Mouse (Mus musculus) heart, embryonic 10.5 days (tissue): ENCODE data around the gene Dag1. TPM values are rescaled to one million over a fixed set of nuclear protein-coding genes. Genes with fewer than 3 reads are reported as not detected.
A peak's percentile ranks its signal among the peaks of the same experiment; 100 is the strongest.

Source experiments
- DNase-seq: peaks from one replicate; pipeline ENCODE4 v3.0.0-alpha.2; 2017; ENCODE audit warnings: low spot score
- H3K27ac ChIP-seq: fragments of 300-500 bp; sonication (generic); 2 replicates; pipeline ENCODE4 v1.5.1; 2016; ENCODE audit warnings: mild to moderate bottlenecking
- H3K27me3 ChIP-seq: fragments of 300-500 bp; sonication (generic); 2 replicates; pipeline ENCODE4 v1.6.1; 2016; ENCODE audit warnings: mild to moderate bottlenecking; ENCODE audit not compliant: poor library complexity, insufficient read depth, severe bottlenecking
- H3K36me3 ChIP-seq: fragments of 300-500 bp; sonication (generic); 2 replicates; pipeline ENCODE4 v1.6.1; 2016; ENCODE audit warnings: mild to moderate bottlenecking, moderate library complexity
- H3K4me1 ChIP-seq: fragments of 300-500 bp; sonication (generic); 2 replicates; pipeline ENCODE4 v1.6.1; 2016; ENCODE audit warnings: mild to moderate bottlenecking
- H3K4me3 ChIP-seq: fragments of 300-500 bp; sonication (generic); 2 replicates; pipeline ENCODE4 v1.5.1; 2016; ENCODE audit warnings: mild to moderate bottlenecking, moderate library complexity
- H3K9me3 ChIP-seq: fragments of 300-500 bp; sonication (generic); 2 replicates; pipeline ENCODE4 v1.6.1; 2016; ENCODE audit warnings: mild to moderate bottlenecking, moderate library complexity
- WGBS: fragments of 180-500 bp; shearing (Covaris S2); methylation state at CpG from one replicate; pipeline ENCODE4 v1.1.7; 2016; 5-methylcytosine and 5-hydroxymethylcytosine counted together
- polyA plus RNA-seq: library from polyadenylated mRNA; unstranded; fragments of >200 nt; fragmentation: Nextera tagmentation; extraction: Ambion mirVana; gene quantifications from 2 replicates; pipeline ENCODE4 v1.2.1, GENCODE M21; 2016

Dag1 gene
- polyA plus RNA-seq, 1 experiment from 2014 or later: 128 TPM

GRCm38 (mm10) chr9:108266261-108266935 is 2.6 kb upstream of the Dag1 start:
- Histone ChIP-seq H3K4me3 (no peak overlapping the region), H3K27me3 (no peaks in the 10 kb centered on the region), H3K27ac (peak overlapping the region; percentile 74; the same call in 1 of the 2 replicates), H3K36me3 (no peaks in the 10 kb centered on the region), H3K4me1 (peaks cover 53% of the 10 kb centered on the region), H3K9me3 (no peaks in the 10 kb centered on the region)
- WGBS: 51% methylated on average over 10 of the region's 10 CpGs
- no peak for DNase-seq

DNA sequence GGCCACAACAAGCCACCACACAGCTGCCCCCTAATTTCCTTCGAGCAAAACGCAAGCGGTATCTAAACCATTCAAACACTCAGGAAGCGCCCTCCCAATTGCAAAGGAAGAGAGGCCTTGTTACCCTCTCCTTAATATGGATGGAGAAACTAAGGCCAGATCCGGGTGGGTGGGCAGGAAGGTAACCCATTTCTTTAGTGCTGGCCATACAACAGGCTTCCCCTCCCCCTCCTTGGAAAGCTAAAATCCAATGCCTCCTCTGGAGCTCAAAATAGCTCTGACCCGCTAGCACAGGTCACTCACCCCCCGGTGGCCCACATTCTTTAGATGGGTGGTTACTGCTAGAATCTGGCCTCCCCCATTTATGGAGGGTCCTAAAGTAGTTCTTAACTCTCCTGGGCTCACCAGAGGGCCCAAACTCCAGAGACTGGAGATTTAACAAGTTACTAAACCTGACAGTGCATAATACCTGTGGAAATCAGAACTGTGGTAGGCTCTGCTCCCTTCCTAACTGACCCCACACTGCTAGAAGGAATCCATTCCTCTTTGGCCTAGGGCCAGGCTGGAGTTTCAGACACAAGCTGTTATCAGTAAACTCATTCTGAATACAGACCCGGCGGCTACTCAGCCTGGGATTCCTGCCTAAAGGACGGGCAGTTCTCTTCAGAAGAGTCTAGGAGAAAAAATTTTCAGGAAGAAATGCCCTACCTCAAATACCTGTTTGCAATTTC is 598 bp upstream of the Dag1 start:
- Histone ChIP-seq H3K4me3 (peak overlapping the region; percentile 99), H3K36me3 (no peaks in the 10 kb centered on the region; the same call in 1 of the 2 replicates), H3K9me3 (no peaks in the 10 kb centered on the region), H3K4me1 (peaks cover 67% of the 10 kb centered on the region), H3K27ac (peak overlapping the region; percentile 98), H3K27me3 (no peaks in the 10 kb centered on the region)
- 3% methylated on average over 10 of the region's 10 CpGs for WGBS
- DNase-seq: peak; percentile 88

DNA sequence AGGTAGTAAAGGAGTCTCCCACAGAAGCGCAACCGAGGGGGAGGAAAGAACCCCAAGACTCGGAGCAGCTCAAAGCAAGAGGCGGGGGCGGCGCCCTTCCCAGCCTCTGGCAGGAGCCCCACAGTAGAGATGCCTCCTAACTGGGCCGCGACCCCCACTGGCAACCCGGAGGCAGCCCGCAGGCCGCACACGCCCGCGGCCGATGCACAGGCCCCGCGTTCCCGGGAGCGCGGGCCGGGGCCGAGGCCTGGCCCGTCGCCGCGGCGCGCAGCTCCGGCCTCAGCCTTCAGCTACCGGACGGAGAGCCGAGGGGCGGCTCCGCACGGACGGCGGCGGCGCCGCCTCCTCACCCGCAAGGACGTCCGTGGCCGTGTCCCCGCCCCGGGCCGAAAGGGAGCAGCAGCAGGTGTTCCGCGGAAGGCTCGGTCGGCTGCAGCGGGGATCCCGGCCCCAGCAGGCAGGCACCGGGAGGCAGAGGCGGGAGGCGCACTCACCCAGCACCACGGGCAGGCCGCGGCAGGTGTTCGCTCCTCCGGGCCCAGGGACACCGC is 552 bp downstream of the Dag1 start:
- Histone ChIP-seq H3K4me1 (peaks cover 68% of the 10 kb centered on the region), H3K4me3 (peak overlapping the region; percentile 99), H3K36me3 (no peaks in the 10 kb centered on the region; the same call in 1 of the 2 replicates), H3K27me3 (no peaks in the 10 kb centered on the region), H3K9me3 (no peaks in the 10 kb centered on the region), H3K27ac (peak overlapping the region; percentile 98)
- DNase-seq: peak; percentile 88
- WGBS: under 1% methylated on average over 57 of the region's 62 CpGs

- WGBS: 39% methylated on average over 11 of the region's 11 CpGs
- Histone ChIP-seq H3K4me1 (peaks cover 64% of the 10 kb centered on the region), H3K4me3 (peak overlapping the region; percentile 99), H3K27me3 (no peaks in the 10 kb centered on the region), H3K27ac (peak overlapping the region; percentile 98), H3K9me3 (no peaks in the 10 kb centered on the region), H3K36me3 (peaks cover 5% of the 10 kb centered on the region)
- DNase-seq: no peak
Observed at GRCm38 (mm10) chr9:108262494-108263049, 1.2 kb downstream of the Dag1 start.

DNA sequence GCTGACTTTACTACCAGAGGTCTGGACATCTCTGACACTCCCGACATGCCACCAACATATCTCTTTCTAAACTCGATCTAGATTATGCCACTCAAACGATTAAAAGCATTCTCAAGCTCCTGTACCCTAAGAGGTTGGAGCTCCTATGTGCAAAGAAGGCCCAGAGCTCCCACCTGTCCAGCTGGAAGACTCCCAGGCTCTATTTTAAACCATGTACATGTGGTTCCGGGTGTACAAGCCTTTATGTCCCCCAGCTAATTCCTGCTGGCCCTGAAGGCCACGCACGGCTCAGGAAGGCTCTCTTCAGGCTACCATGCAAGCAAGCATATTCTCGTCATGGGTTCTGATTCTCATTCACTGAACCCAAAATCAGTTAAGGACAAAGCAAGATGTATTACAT is 1.9 kb downstream of the Dag1 start:
- Histone ChIP-seq H3K36me3 (peaks cover 5% of the 10 kb centered on the region), H3K9me3 (no peaks in the 10 kb centered on the region), H3K4me1 (peaks cover 66% of the 10 kb centered on the region), H3K27me3 (no peaks in the 10 kb centered on the region), H3K4me3 (peak overlapping the region; percentile 99), H3K27ac (peak overlapping the region; percentile 62; the same call in 1 of the 2 replicates)
- DNase-seq: no peak
- 46% methylated on average over 7 of the region's 7 CpGs for WGBS

GRCm38 (mm10) chr9:108260526-108260925 is 3.2 kb downstream of the Dag1 start:
- WGBS: 48% methylated on average over 4 of the region's 4 CpGs
- H3K27ac ChIP-seq: no peak overlapping the region
- H3K27me3 ChIP-seq: no peaks in the 10 kb centered on the region
- peaks cover 9% of the 10 kb centered on the region for H3K36me3 ChIP-seq
- no peak overlapping the region for H3K4me3 ChIP-seq
- H3K9me3 ChIP-seq: no peaks in the 10 kb centered on the region
- H3K4me1 ChIP-seq: peaks cover 61% of the 10 kb centered on the region
- DNase-seq: no peak

GRCm38 (mm10) chr9:108252766-108253165 is 11.0 kb downstream of the Dag1 start:
- 75% methylated on average over 7 of the region's 7 CpGs for WGBS
- Histone ChIP-seq H3K4me1 (peaks cover 17% of the 10 kb centered on the region; the same call in 1 of the 2 replicates), H3K4me3 (no peak overlapping the region), H3K27ac (no peak overlapping the region), H3K9me3 (no peaks in the 10 kb centered on the region), H3K36me3 (peaks cover 46% of the 10 kb centered on the region), H3K27me3 (no peaks in the 10 kb centered on the region)
- DNase-seq: no peak

DNA sequence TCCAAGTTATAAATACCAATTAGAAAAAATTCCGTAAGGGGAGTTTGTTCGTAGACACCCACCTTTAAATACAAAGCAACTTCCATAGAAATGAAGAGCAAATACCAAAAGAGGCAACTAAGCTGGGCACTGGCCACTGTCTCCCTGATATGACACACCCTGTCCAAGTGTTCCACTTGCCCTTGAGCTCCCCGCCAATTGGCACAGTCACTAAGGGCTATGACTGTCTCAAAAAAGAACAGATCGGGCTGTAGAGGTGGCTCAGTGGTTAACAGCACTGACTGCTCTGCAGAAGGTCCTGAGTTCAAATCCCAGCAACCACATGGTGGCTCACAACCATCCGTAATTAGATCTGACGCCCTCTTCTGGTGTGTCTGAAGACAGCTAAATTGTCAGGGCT is 11.9 kb downstream of the Dag1 start:
- no peak overlapping the region for H3K27ac ChIP-seq
- peaks cover 52% of the 10 kb centered on the region for H3K36me3 ChIP-seq
- no peak for DNase-seq
- WGBS: 87% methylated on average over 6 of the region's 6 CpGs
- H3K27me3 ChIP-seq: no peaks in the 10 kb centered on the region
- H3K9me3 ChIP-seq: no peaks in the 10 kb centered on the region
- H3K4me3 ChIP-seq: no peak overlapping the region
- H3K4me1 ChIP-seq: peaks cover 12% of the 10 kb centered on the region; the same call in 1 of the 2 replicates

DNA sequence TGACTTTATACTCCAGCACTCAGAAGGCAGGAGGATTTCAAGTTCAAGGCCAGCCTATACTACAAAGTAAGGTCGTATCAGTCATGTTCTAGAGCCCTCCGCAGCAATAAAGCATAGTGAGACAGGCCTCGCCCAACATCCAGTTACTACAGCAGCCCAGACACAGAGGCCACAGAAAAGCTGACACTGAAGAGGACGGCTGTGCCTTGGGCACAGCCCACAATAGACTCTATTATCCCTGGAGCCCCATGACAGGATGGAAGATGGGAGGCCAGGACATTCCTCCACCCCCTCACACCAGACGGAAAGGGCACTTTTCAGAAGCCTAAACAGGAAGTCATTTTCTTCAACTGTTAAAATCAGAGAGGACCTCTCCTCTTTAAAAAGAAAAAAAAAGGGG is 14.8 kb downstream of the Dag1 start:
- DNase-seq: no peak
- no peaks in the 10 kb centered on the region for H3K9me3 ChIP-seq
- 58% methylated on average over 5 of the region's 5 CpGs for WGBS
- peaks cover 8% of the 10 kb centered on the region; the same call in 1 of the 2 replicates for H3K4me1 ChIP-seq
- H3K27me3 ChIP-seq: no peaks in the 10 kb centered on the region
- H3K4me3 ChIP-seq: no peak overlapping the region
- peaks cover 69% of the 10 kb centered on the region for H3K36me3 ChIP-seq
- H3K27ac ChIP-seq: no peak overlapping the region

DNA sequence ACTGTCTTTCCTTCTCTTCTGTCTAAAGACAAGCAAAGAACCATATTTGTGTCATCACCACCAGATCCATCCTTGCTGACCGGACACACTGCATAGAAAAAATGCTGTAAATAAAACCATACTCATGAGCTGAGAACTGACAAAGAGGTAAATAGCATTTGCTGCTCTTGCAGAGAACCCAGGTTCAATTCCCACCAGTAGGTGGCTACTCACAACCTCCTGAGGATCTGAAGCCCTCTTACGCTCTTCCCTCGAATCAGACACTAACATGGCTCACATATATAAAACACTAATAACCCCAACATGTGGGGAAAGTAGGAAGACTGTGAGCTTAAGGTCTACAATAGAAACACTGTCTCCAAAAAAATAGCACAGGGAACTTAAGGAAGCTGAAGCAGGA is 18.8 kb downstream of the Dag1 start:
- DNase-seq: no peak
- Histone ChIP-seq H3K9me3 (no peaks in the 10 kb centered on the region), H3K27ac (no peak overlapping the region), H3K36me3 (peaks cover 56% of the 10 kb centered on the region), H3K27me3 (no peaks in the 10 kb centered on the region), H3K4me1 (peaks cover 12% of the 10 kb centered on the region; the same call in 1 of the 2 replicates), H3K4me3 (no peak overlapping the region)
- WGBS: 72% methylated on average over 3 of the region's 3 CpGs

GRCm38 (mm10) chr9:108244540-108244939 is 19.2 kb downstream of the Dag1 start:
- 95% methylated on average over 3 of the region's 3 CpGs for WGBS
- no peak overlapping the region for H3K4me3 ChIP-seq
- no peaks in the 10 kb centered on the region for H3K9me3 ChIP-seq
- peaks cover 16% of the 10 kb centered on the region; the same call in 1 of the 2 replicates for H3K4me1 ChIP-seq
- no peak for DNase-seq
- H3K27ac ChIP-seq: no peak overlapping the region
- H3K27me3 ChIP-seq: no peaks in the 10 kb centered on the region
- H3K36me3 ChIP-seq: peaks cover 55% of the 10 kb centered on the region

GRCm38 (mm10) chr9:108239951-108240350 is 23.8 kb downstream of the Dag1 start:
- WGBS: 58% methylated on average over 5 of the region's 5 CpGs
- DNase-seq: no peak
- 0 out of 2 replicates have a peak overlapping the region, but pooled peaks have one; percentile 25 for H3K27ac ChIP-seq
- H3K36me3 ChIP-seq: peaks cover 26% of the 10 kb centered on the region; the same call in 1 of the 2 replicates
- no peak overlapping the region for H3K4me3 ChIP-seq
- no peaks in the 10 kb centered on the region for H3K27me3 ChIP-seq
- no peaks in the 10 kb centered on the region for H3K9me3 ChIP-seq
- H3K4me1 ChIP-seq: peaks cover 47% of the 10 kb centered on the region

GRCm38 (mm10) chr9:108238831-108239230 is 24.9 kb downstream of the Dag1 start:
- Histone ChIP-seq H3K27me3 (no peaks in the 10 kb centered on the region), H3K9me3 (no peaks in the 10 kb centered on the region), H3K27ac (no peak overlapping the region), H3K4me3 (no peak overlapping the region), H3K36me3 (peaks cover 18% of the 10 kb centered on the region; the same call in 1 of the 2 replicates), H3K4me1 (peaks cover 58% of the 10 kb centered on the region)
- 77% methylated on average over 3 of the region's 3 CpGs for whole genome bisulfite sequencing
- DNase-seq: no peak
